In genomic region chr9:15954338-15954704, GRCm38 (mm10) we compare ENCODE assay signal across 26 mouse cellular contexts.
"Had no signal": no experiment of that assay in that cellular context is flagged by ENCODE, and none has a peak within 500 bp of the region (broad histone marks: within the 10 kb centered on the region; RNA-seq: fewer than 3 reads in every experiment).

No protein-coding gene starts in this region.

- H3K27me3 ChIP-seq: limb, embryonic 12.5 days; limb, embryonic 13.5 days; limb, embryonic 15.5 days; liver, embryonic 12.5 days; liver, embryonic 13.5 days; liver, embryonic 15.5 days; lung, embryonic 15.5 days; midbrain, embryonic 12.5 days; midbrain, embryonic 13.5 days; midbrain, embryonic 15.5 days; neural tube, embryonic 12.5 days had no signal

- H3K27ac ChIP-seq: limb, embryonic 10.5 days; limb, embryonic 12.5 days; limb, embryonic 13.5 days; limb, embryonic 15.5 days; liver, embryonic 12.5 days; liver, embryonic 13.5 days; liver, embryonic 14.5 days; liver, embryonic 15.5 days; lung, embryonic 15.5 days; macrophage; midbrain, embryonic 10.5 days; midbrain, embryonic 12.5 days; midbrain, embryonic 13.5 days; midbrain, embryonic 15.5 days; neural tube, embryonic 12.5 days had no signal

- H3K9ac ChIP-seq: limb, embryonic 12.5 days; limb, embryonic 13.5 days; limb, embryonic 15.5 days; liver, embryonic 12.5 days; liver, embryonic 13.5 days; liver, embryonic 14.5 days; liver, embryonic 15.5 days; liver, postnatal 0 days; lung, embryonic 14.5 days; lung, embryonic 15.5 days; midbrain, embryonic 12.5 days; midbrain, embryonic 13.5 days; midbrain, embryonic 15.5 days; neural tube, embryonic 12.5 days had no signal

- H3K4me1 ChIP-seq: limb, embryonic 12.5 days; limb, embryonic 13.5 days; limb, embryonic 15.5 days; liver, embryonic 12.5 days; liver, embryonic 13.5 days; liver, embryonic 15.5 days; lung, embryonic 15.5 days; midbrain, embryonic 12.5 days; midbrain, embryonic 15.5 days had no signal

- H3K36me3 ChIP-seq: limb, embryonic 10.5 days; limb, embryonic 12.5 days; limb, embryonic 15.5 days; liver, embryonic 12.5 days; liver, embryonic 13.5 days; liver, embryonic 15.5 days; lung, embryonic 15.5 days; midbrain, embryonic 15.5 days had no signal

- H3K4me3 ChIP-seq: limb, embryonic 10.5 days; limb, embryonic 12.5 days; limb, embryonic 13.5 days; limb, embryonic 15.5 days; liver, embryonic 12.5 days; liver, embryonic 13.5 days; liver, embryonic 15.5 days; lung, embryonic 15.5 days; midbrain, embryonic 10.5 days; midbrain, embryonic 12.5 days; midbrain, embryonic 13.5 days; midbrain, embryonic 15.5 days; myocyte; neural tube, embryonic 12.5 days had no signal

- H3K9me3 ChIP-seq: limb, embryonic 10.5 days; limb, embryonic 12.5 days; limb, embryonic 13.5 days; limb, embryonic 15.5 days; liver, embryonic 12.5 days; liver, embryonic 13.5 days; liver, embryonic 15.5 days; lung, embryonic 15.5 days; megakaryocyte, embryonic 14.5 days; midbrain, embryonic 10.5 days; midbrain, embryonic 12.5 days; midbrain, embryonic 13.5 days; midbrain, embryonic 15.5 days; neural tube, embryonic 12.5 days had no signal

- DNase-seq: liver; liver, embryonic 13.5 days; liver, postnatal 0 days; lung, adult 18-20 months; lung, adult 2 months; lung, embryonic 14.5 days; lung, postnatal 10 days; lung, postnatal 14 days; lung, postnatal 36 days; lung, postnatal 4 days had no signal
